Mouse (Mus musculus): Measurements from ENCODE around the gene Dao. TPM values are rescaled to one million over a fixed set of nuclear protein-coding genes. Genes with fewer than 3 reads are reported as not detected.

Gene Dao
- polyA plus RNA-seq, 1 experiment from 2014 or later, result not detected

GRCm38 (mm10) chr5:114028111-114028510 lies 24.6 kb downstream of the Dao start:
- H3K36me3 ChIP-seq (ENCODE audit: control insufficient read depth, insufficient read depth, low read length), result no peaks in the 10 kb centered on the region
- WGBS, result 89% methylated on average over 12 of the region's 12 CpGs
- ATAC-seq (ENCODE audit: low read depth), result no peak
- H3K4me3 ChIP-seq (ENCODE audit: low read depth, low read length), result no peak overlapping the region
- no peaks in the 10 kb centered on the region for H3K9me3 ChIP-seq (ENCODE audit: control insufficient read depth, low read length)
- no peaks in the 10 kb centered on the region for H3K4me1 ChIP-seq (ENCODE audit: control insufficient read depth, insufficient read depth, low read length)
- H3K9ac ChIP-seq (replicated peaks; ENCODE audit: low read depth, low read length), result no peak overlapping the region
- H3K27me3 ChIP-seq (ENCODE audit: control insufficient read depth, insufficient read depth, low read length), result no peaks in the 10 kb centered on the region
- H3K4me2 ChIP-seq (ENCODE audit: low read depth, low read length), result no peak overlapping the region
- no peak overlapping the region for H3K27ac ChIP-seq (ENCODE audit: low read depth, low read length)

- H3K36me3 ChIP-seq (ENCODE audit: control insufficient read depth, insufficient read depth, low read length), result peaks cover 11% of the 10 kb centered on the region; the same call in 1 of the 2 replicates
- H3K4me3 ChIP-seq (ENCODE audit: low read depth, low read length), result no peak overlapping the region
- no peak overlapping the region for H3K9ac ChIP-seq (replicated peaks; ENCODE audit: low read depth, low read length)
- H3K4me1 ChIP-seq (ENCODE audit: control insufficient read depth, insufficient read depth, low read length), result no peaks in the 10 kb centered on the region
- H3K4me2 ChIP-seq (ENCODE audit: low read depth, low read length), result no peak overlapping the region
- H3K27ac ChIP-seq (ENCODE audit: low read depth, low read length), result no peak overlapping the region
- no peaks in the 10 kb centered on the region for H3K9me3 ChIP-seq (ENCODE audit: control insufficient read depth, low read length)
- H3K27me3 ChIP-seq (ENCODE audit: control insufficient read depth, insufficient read depth, low read length), result no peaks in the 10 kb centered on the region
- no peak for ATAC-seq (ENCODE audit: low read depth)
- WGBS, result 94% methylated on average over 12 of the region's 12 CpGs
Observed at GRCm38 (mm10) chr5:114030652-114031051, 27.1 kb downstream of the Dao start.

DNA sequence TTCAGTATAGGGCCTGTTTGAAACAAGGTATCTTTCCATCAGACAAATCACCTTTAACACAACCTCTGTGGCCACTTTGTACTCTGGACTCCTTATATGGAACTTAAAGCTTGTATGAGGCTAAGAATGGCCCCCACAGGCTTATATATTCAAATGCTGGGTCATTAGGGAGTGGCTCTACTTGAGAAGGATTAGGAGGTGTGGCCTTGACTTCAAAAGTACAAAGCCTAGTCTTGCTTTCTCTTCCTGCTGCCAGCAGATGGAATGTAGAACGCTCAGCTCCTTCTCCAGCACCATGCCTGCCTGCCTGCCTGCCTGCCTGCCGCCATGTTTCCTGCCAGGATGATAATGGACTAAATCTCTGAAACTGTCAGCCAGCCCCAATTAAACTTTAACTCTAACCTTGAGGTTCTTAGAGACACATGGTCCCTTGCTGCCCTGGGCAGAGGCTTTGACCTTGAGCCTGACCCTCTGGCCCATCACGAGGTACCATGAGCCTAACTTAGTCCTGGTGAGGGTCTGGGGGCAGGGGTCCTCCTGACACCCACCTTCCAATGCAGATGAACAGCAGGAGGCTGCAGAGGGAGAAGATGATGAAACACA lies 28.8 kb downstream of the Dao start:
- H3K4me1 ChIP-seq (ENCODE audit: control insufficient read depth, insufficient read depth, low read length), result no peaks in the 10 kb centered on the region
- ATAC-seq (ENCODE audit: low read depth), result no peak
- no peak overlapping the region for H3K27ac ChIP-seq (ENCODE audit: low read depth, low read length)
- H3K4me2 ChIP-seq (ENCODE audit: low read depth, low read length), result no peak overlapping the region
- H3K4me3 ChIP-seq (ENCODE audit: low read depth, low read length), result no peak overlapping the region
- no peaks in the 10 kb centered on the region for H3K27me3 ChIP-seq (ENCODE audit: control insufficient read depth, insufficient read depth, low read length)
- H3K9ac ChIP-seq (replicated peaks; ENCODE audit: low read depth, low read length), result no peak overlapping the region
- 86% methylated on average over 3 of the region's 3 CpGs for WGBS
- H3K36me3 ChIP-seq (ENCODE audit: control insufficient read depth, insufficient read depth, low read length), result peaks cover 11% of the 10 kb centered on the region; the same call in 1 of the 2 replicates
- H3K9me3 ChIP-seq (ENCODE audit: control insufficient read depth, low read length), result no peaks in the 10 kb centered on the region

- no peak overlapping the region for H3K9ac ChIP-seq (replicated peaks; ENCODE audit: low read depth, low read length)
- H3K9me3 ChIP-seq (ENCODE audit: control insufficient read depth, low read length), result no peaks in the 10 kb centered on the region
- no peaks in the 10 kb centered on the region for H3K27me3 ChIP-seq (ENCODE audit: control insufficient read depth, insufficient read depth, low read length)
- ATAC-seq (ENCODE audit: low read depth), result no peak
- no peak overlapping the region for H3K4me2 ChIP-seq (ENCODE audit: low read depth, low read length)
- no peak overlapping the region for H3K27ac ChIP-seq (ENCODE audit: low read depth, low read length)
- no peak overlapping the region for H3K4me3 ChIP-seq (ENCODE audit: low read depth, low read length)
- 77% methylated on average over 7 of the region's 7 CpGs for WGBS
- H3K36me3 ChIP-seq (ENCODE audit: control insufficient read depth, insufficient read depth, low read length), result peaks cover 11% of the 10 kb centered on the region; the same call in 1 of the 2 replicates
- no peaks in the 10 kb centered on the region for H3K4me1 ChIP-seq (ENCODE audit: control insufficient read depth, insufficient read depth, low read length)
Observed at GRCm38 (mm10) chr5:114034393-114034792, 30.9 kb downstream of the Dao start.

- no peak overlapping the region for H3K4me2 ChIP-seq (ENCODE audit: low read depth, low read length)
- 51% methylated on average over 10 of the region's 10 CpGs for WGBS
- H3K4me3 ChIP-seq (ENCODE audit: low read depth, low read length), result no peak overlapping the region
- no peak overlapping the region for H3K27ac ChIP-seq (ENCODE audit: low read depth, low read length)
- H3K36me3 ChIP-seq (ENCODE audit: control insufficient read depth, insufficient read depth, low read length), result peaks cover 11% of the 10 kb centered on the region; the same call in 1 of the 2 replicates
- no peaks in the 10 kb centered on the region for H3K27me3 ChIP-seq (ENCODE audit: control insufficient read depth, insufficient read depth, low read length)
- H3K9ac ChIP-seq (replicated peaks; ENCODE audit: low read depth, low read length), result no peak overlapping the region
- no peaks in the 10 kb centered on the region for H3K4me1 ChIP-seq (ENCODE audit: control insufficient read depth, insufficient read depth, low read length)
- no peak for ATAC-seq (ENCODE audit: low read depth)
- H3K9me3 ChIP-seq (ENCODE audit: control insufficient read depth, low read length), result no peaks in the 10 kb centered on the region
Observed at GRCm38 (mm10) chr5:114035111-114035510, 31.6 kb downstream of the Dao start.

- H3K27me3 ChIP-seq (ENCODE audit: control insufficient read depth, insufficient read depth, low read length), result no peaks in the 10 kb centered on the region
- no peak for ATAC-seq (ENCODE audit: low read depth)
- no peak overlapping the region for H3K9ac ChIP-seq (replicated peaks; ENCODE audit: low read depth, low read length)
- no peak overlapping the region for H3K4me3 ChIP-seq (ENCODE audit: low read depth, low read length)
- no peak overlapping the region for H3K4me2 ChIP-seq (ENCODE audit: low read depth, low read length)
- 0 out of 2 replicates have a peak, but pooled peaks cover 15% of the 10 kb centered on the region for H3K36me3 ChIP-seq (ENCODE audit: control insufficient read depth, insufficient read depth, low read length)
- 15% methylated on average over 8 of the region's 8 CpGs for WGBS
- H3K27ac ChIP-seq (ENCODE audit: low read depth, low read length), result no peak overlapping the region
- no peaks in the 10 kb centered on the region for H3K9me3 ChIP-seq (ENCODE audit: control insufficient read depth, low read length)
- H3K4me1 ChIP-seq (ENCODE audit: control insufficient read depth, insufficient read depth, low read length), result no peaks in the 10 kb centered on the region
Observed at GRCm38 (mm10) chr5:114040508-114040907, 37.0 kb downstream of the Dao start.

DNA sequence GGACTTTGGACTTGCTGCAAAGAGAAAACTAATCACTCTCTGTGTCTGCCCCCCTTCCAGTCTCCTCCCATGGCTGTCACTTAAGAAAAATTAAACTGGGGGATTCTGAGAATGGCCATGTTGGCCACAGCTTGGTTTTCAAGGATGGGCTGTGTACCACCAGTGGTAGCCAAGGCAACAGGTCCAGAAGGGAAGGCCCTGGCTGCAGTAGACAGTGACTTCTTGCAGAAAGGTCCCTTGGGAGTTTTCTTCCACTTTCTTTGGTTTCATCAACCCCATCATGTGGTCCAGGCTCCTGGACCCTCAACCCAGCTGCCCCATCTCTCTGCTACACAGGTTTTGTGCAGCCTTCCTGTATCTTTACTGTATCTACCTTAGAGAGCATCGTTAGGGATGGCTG lies 37.4 kb downstream of the Dao start:
- no peak for ATAC-seq (ENCODE audit: low read depth)
- Histone ChIP-seq H3K9ac (replicated peaks; ENCODE audit: low read depth, low read length) (no peak overlapping the region), H3K9me3 (ENCODE audit: control insufficient read depth, low read length) (no peaks in the 10 kb centered on the region), H3K27me3 (ENCODE audit: control insufficient read depth, insufficient read depth, low read length) (no peaks in the 10 kb centered on the region), H3K4me1 (ENCODE audit: control insufficient read depth, insufficient read depth, low read length) (no peaks in the 10 kb centered on the region), H3K4me3 (ENCODE audit: low read depth, low read length) (no peak overlapping the region), H3K27ac (ENCODE audit: low read depth, low read length) (no peak overlapping the region), H3K4me2 (ENCODE audit: low read depth, low read length) (no peak overlapping the region), H3K36me3 (ENCODE audit: control insufficient read depth, insufficient read depth, low read length) (0 out of 2 replicates have a peak, but pooled peaks cover 15% of the 10 kb centered on the region)
- WGBS, result 69% methylated on average over 1 of the region's 1 CpGs

- Histone ChIP-seq H3K4me1 (ENCODE audit: control insufficient read depth, insufficient read depth, low read length) (no peaks in the 10 kb centered on the region), H3K4me3 (ENCODE audit: low read depth, low read length) (no peak overlapping the region), H3K27me3 (ENCODE audit: control insufficient read depth, insufficient read depth, low read length) (no peaks in the 10 kb centered on the region), H3K27ac (ENCODE audit: low read depth, low read length) (no peak overlapping the region), H3K9me3 (ENCODE audit: control insufficient read depth, low read length) (no peaks in the 10 kb centered on the region), H3K36me3 (ENCODE audit: control insufficient read depth, insufficient read depth, low read length) (0 out of 2 replicates have a peak, but pooled peaks cover 15% of the 10 kb centered on the region), H3K4me2 (ENCODE audit: low read depth, low read length) (no peak overlapping the region), H3K9ac (replicated peaks; ENCODE audit: low read depth, low read length) (no peak overlapping the region)
- 20% methylated on average over 15 of the region's 15 CpGs for WGBS
- ATAC-seq (ENCODE audit: low read depth), result no peak
Observed at GRCm38 (mm10) chr5:114041327-114041930, 37.9 kb downstream of the Dao start.

- H3K27me3 ChIP-seq (ENCODE audit: control insufficient read depth, insufficient read depth, low read length), result no peaks in the 10 kb centered on the region
- no peak overlapping the region for H3K4me2 ChIP-seq (ENCODE audit: low read depth, low read length)
- H3K27ac ChIP-seq (ENCODE audit: low read depth, low read length), result no peak overlapping the region
- H3K4me1 ChIP-seq (ENCODE audit: control insufficient read depth, insufficient read depth, low read length), result no peaks in the 10 kb centered on the region
- H3K36me3 ChIP-seq (ENCODE audit: control insufficient read depth, insufficient read depth, low read length), result 0 out of 2 replicates have a peak, but pooled peaks cover 15% of the 10 kb centered on the region
- ATAC-seq (ENCODE audit: low read depth), result no peak
- H3K9me3 ChIP-seq (ENCODE audit: control insufficient read depth, low read length), result no peaks in the 10 kb centered on the region
- H3K4me3 ChIP-seq (ENCODE audit: low read depth, low read length), result no peak overlapping the region
- H3K9ac ChIP-seq (replicated peaks; ENCODE audit: low read depth, low read length), result no peak overlapping the region
- 87% methylated on average over 4 of the region's 4 CpGs for WGBS
Observed at GRCm38 (mm10) chr5:114043800-114044199, 40.3 kb downstream of the Dao start.
